Mouse (Mus musculus): ENCODE results near the gene Tex36. TPM values are rescaled to one million over a fixed set of nuclear protein-coding genes. Genes with fewer than 3 reads are reported as not detected.

The Tex36 gene
- polyA plus RNA-seq, 2 experiments = not detected

DNA sequence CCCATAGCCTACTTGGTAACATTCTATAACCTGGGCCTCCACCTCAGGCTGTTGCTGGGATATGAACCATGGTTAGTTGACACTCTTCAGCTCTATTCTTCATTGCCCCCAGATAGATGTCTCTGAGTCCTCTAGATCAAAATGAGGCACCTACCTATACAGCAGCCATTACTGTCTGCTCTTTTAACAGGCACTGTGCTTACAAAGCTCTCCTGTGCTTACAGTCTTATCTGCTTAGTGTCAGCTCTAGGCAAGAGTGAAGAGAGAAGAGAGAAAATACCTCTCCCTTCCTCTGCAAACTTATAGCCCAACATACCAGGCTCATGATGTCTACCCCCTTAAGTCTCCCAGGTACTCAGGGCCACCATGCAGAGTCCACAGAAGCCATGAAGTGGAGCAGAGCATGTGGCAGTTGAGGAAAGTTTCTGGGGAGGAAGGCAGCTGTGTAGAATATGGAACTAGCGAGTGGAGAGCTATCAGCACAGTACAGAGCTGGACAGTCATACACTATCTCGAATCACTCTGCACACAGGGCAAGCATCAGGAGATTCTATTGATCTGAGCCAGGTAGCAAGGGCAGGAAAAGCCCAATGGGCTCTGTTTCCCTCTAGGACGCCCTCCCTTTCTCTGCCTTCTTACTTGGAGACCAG lies 38.7 kb downstream of the Tex36 start:
- ATAC-seq (ENCODE audit: insufficient read depth) (peak; percentile 96), DNase-seq (ENCODE audit: low read depth in 3 of 3, low spot score in 3 of 3) (peak; percentile 24 to 57 (median 52))
- Histone ChIP-seq H3K27ac (peak overlapping the region; percentile 84), H3K4me1 (replicated peaks; ENCODE audit: control insufficient read depth in 2 of 2, insufficient read depth in 2 of 2, low read length in 1 of 2) (peaks cover 27 to 30% of the 10 kb centered on the region in 2 experiments), H3K9me3 (ENCODE audit: control insufficient read depth, low read length) (no peaks in the 10 kb centered on the region), H3K36me3 (replicated peaks; ENCODE audit: control insufficient read depth, insufficient read depth, low read depth) (no peaks in the 10 kb centered on the region), H3K27me3 (ENCODE audit: control insufficient read depth, insufficient read depth, low read length) (no peaks in the 10 kb centered on the region; the same call in 1 of the 2 replicates), H3K4me3 (ENCODE audit: insufficient read depth in 1 of 2, low read depth in 2 of 2, low read length in 2 of 2) (no peak overlapping the region), H3K4me2 (ENCODE audit: low read depth) (peak overlapping the region; percentile 47), H3K9ac (replicated peaks) (peak overlapping the region; percentile 45; the same call in 1 of the 2 replicates)
- no peak for TF ChIP-seq CTCF (IDR thresholded peaks at IDR 0.05; ENCODE audit: low read depth)
- TF ChIP-seq EP300 (IDR thresholded peaks at IDR 0.05; ENCODE audit: low read depth) = peak; percentile 81
- 14% methylated on average over 3 of the region's 3 CpGs for WGBS (ENCODE audit: insufficient replicate concordance)

DNA sequence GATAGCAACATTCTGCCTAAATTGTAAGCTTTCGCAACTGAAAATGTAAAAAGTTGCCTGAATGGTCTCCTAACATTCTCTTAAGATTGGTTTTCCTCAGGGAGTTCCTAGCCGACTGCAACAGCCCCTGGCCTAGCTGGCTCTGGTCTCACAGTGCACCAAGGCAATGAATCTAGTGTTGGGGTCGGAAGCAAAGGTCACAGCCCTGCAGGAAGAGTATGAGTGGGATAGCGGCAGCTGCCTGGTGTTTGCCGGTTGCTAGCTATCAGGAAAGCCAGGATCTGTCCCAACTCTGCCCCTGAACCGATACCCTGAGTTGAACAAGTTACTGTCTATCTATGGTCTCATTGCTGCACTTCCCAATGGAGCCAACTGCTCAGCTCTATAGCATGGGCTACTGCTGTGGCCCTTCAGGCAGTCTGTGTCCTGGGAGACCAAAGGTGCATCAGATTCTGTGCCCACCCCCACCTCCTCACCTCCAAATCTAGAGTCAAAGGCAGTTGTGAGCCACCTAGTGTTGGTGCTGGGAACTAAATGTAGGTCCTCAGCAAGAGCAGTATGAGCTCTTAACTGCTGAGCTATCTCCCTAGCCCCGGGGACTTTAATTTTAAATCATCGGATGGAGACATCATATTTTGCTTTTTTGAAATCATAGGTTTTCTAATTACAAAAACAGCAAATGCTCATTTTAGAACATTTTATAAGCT lies 46.0 kb downstream of the Tex36 start:
- H3K4me1 ChIP-seq (replicated peaks; ENCODE audit: control insufficient read depth in 2 of 2, insufficient read depth in 2 of 2, low read length in 1 of 2) = peaks cover 15 to 18% of the 10 kb centered on the region in 2 experiments; a peak in 3 of 4 replicates
- H3K27me3 ChIP-seq (ENCODE audit: control insufficient read depth, insufficient read depth, low read length) = no peaks in the 10 kb centered on the region
- no peak for ATAC-seq (ENCODE audit: insufficient read depth)
- TF ChIP-seq CTCF (IDR thresholded peaks at IDR 0.05; ENCODE audit: low read depth) (peak; percentile 57), EP300 (IDR thresholded peaks at IDR 0.05; ENCODE audit: low read depth) (no peak)
- H3K9me3 ChIP-seq (ENCODE audit: control insufficient read depth, low read length) = no peaks in the 10 kb centered on the region
- H3K4me3 ChIP-seq (ENCODE audit: insufficient read depth in 1 of 2, low read depth in 2 of 2, low read length in 2 of 2) = no peak overlapping the region
- no peaks in the 10 kb centered on the region for H3K36me3 ChIP-seq (replicated peaks; ENCODE audit: control insufficient read depth, insufficient read depth, low read depth)
- WGBS (ENCODE audit: insufficient replicate concordance) = 63% methylated on average over 8 of the region's 8 CpGs
- no peak for DNase-seq (ENCODE audit: low read depth in 3 of 3, low spot score in 3 of 3)
- H3K27ac ChIP-seq = no peak overlapping the region
- H3K4me2 ChIP-seq (ENCODE audit: low read depth) = no peak overlapping the region
- H3K9ac ChIP-seq (replicated peaks) = no peak overlapping the region

DNA sequence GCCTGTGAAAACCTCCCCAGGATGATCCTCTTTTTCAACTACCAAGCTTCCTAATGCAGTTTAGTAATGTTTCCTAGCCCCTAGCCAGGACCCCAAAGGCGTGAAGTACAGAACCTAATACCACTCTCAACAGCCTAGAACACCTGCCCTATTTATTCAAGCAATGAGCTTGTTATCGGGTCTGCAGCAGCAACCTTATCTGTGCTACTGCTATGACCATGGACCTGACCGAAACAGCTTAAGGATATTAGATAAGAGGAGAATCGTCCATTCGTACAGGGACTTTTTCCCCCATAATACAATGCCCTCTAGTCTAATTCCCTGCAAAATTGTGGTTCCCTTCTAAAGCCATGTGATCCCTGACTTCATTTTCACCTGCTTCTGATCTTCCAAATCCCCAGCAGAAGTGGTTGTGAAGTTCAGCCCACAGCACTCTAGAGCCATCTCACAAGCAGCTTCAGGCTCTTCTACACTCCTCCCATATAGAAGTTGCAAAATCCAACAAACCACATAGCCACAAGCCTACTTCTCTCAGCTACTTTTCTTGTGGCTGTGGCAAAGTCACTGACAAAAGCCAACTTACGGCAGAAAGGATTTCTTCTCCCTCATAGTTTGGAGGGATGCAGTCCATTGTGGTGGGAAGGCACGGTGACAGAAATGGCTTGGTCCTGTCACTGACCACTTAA lies 49.5 kb downstream of the Tex36 start:
- ATAC-seq (ENCODE audit: insufficient read depth) = peak; percentile 93

DNA sequence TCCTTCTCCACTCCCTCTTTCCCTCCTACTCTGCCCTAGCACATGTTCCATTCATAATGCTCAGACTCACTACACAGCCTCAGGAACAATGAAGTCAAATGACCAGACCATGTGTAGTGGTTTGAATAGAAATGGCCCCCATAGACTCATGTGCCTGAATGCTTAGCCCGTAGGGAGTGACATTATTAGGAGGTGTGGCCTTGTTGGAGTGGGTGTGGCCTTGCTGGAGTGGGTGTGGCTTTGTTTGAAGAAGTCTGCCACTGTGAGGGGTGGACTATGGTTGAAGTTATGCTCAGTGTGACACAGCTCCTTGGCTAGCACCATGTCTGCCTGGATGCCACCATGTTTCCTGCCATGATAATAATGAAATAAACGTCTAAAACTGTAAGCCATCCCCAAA lies 51.0 kb downstream of the Tex36 start:
- Histone ChIP-seq H3K4me2 (ENCODE audit: low read depth) (no peak overlapping the region), H3K36me3 (replicated peaks; ENCODE audit: control insufficient read depth, insufficient read depth, low read depth) (no peaks in the 10 kb centered on the region), H3K9ac (replicated peaks) (no peak overlapping the region), H3K27ac (no peak overlapping the region), H3K4me3 (ENCODE audit: insufficient read depth in 1 of 2, low read depth in 2 of 2, low read length in 2 of 2) (no peak overlapping the region), H3K4me1 (replicated peaks; ENCODE audit: control insufficient read depth in 2 of 2, insufficient read depth in 2 of 2, low read length in 1 of 2) (peaks cover 15 to 19% of the 10 kb centered on the region in 2 experiments; a peak in 3 of 4 replicates), H3K9me3 (ENCODE audit: control insufficient read depth, low read length) (no peaks in the 10 kb centered on the region), H3K27me3 (ENCODE audit: control insufficient read depth, insufficient read depth, low read length) (no peaks in the 10 kb centered on the region)
- DNase-seq (ENCODE audit: low read depth in 3 of 3, low spot score in 3 of 3) (no peak), ATAC-seq (ENCODE audit: insufficient read depth) (peak; percentile 53)
- WGBS (ENCODE audit: insufficient replicate concordance) = 30% methylated on average over 2 of the region's 2 CpGs
- TF ChIP-seq EP300 (IDR thresholded peaks at IDR 0.05; ENCODE audit: low read depth) (no peak), CTCF (IDR thresholded peaks at IDR 0.05; ENCODE audit: low read depth) (no peak)

More for the DNA sequence above, 49.5 kb downstream of the Tex36 start:
- DNase-seq (ENCODE audit: low read depth in 3 of 3, low spot score in 3 of 3) = peak in 2 of 3 experiments; percentile 29 to 45
- Histone ChIP-seq H3K4me3 (ENCODE audit: insufficient read depth in 1 of 2, low read depth in 2 of 2, low read length in 2 of 2) (no peak overlapping the region), H3K9ac (replicated peaks) (no peak overlapping the region), H3K27ac (no peak overlapping the region), H3K36me3 (replicated peaks; ENCODE audit: control insufficient read depth, insufficient read depth, low read depth) (no peaks in the 10 kb centered on the region), H3K4me1 (replicated peaks; ENCODE audit: control insufficient read depth in 2 of 2, insufficient read depth in 2 of 2, low read length in 1 of 2) (peaks cover 15 to 19% of the 10 kb centered on the region in 2 experiments; a peak in 3 of 4 replicates), H3K4me2 (ENCODE audit: low read depth) (peak overlapping the region; percentile 41), H3K27me3 (ENCODE audit: control insufficient read depth, insufficient read depth, low read length) (no peaks in the 10 kb centered on the region), H3K9me3 (ENCODE audit: control insufficient read depth, low read length) (no peaks in the 10 kb centered on the region)
- peak; percentile 86 for TF ChIP-seq EP300 (IDR thresholded peaks at IDR 0.05; ENCODE audit: low read depth)
- no peak for TF ChIP-seq CTCF (IDR thresholded peaks at IDR 0.05; ENCODE audit: low read depth)
- WGBS (ENCODE audit: insufficient replicate concordance) = 22% methylated on average over 7 of the region's 7 CpGs

DNA sequence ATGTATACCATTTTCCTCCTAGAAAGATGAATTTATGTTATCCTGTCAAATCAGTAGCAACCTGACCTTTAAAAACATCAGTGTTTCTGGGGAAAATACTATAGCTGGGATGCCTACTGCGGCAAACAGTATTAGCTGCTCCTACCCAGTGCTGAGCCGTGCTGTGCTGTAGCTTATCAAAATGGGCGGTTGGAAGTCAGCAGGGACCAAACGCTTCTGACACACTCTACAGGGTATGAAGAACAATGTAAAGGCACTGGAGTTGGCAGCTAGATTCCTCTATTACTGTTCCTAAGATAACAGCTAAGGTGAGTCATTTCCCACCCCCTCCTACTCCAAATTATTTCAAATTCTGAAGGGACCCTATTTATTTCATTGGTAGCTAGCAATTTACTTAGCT lies 53.5 kb downstream of the Tex36 start:
- H3K9me3 ChIP-seq (ENCODE audit: control insufficient read depth, low read length) = no peaks in the 10 kb centered on the region
- no peak overlapping the region for H3K4me3 ChIP-seq (ENCODE audit: insufficient read depth in 1 of 2, low read depth in 2 of 2, low read length in 2 of 2)
- H3K27ac ChIP-seq = no peak overlapping the region
- no peak overlapping the region for H3K9ac ChIP-seq (replicated peaks)
- no peak overlapping the region for H3K4me2 ChIP-seq (ENCODE audit: low read depth)
- ATAC-seq (ENCODE audit: insufficient read depth) (no peak), DNase-seq (ENCODE audit: low read depth in 3 of 3, low spot score in 3 of 3) (no peak)
- H3K36me3 ChIP-seq (replicated peaks; ENCODE audit: control insufficient read depth, insufficient read depth, low read depth) = no peaks in the 10 kb centered on the region
- WGBS (ENCODE audit: insufficient replicate concordance) = 69% methylated on average over 4 of the region's 4 CpGs
- peaks cover 15 to 19% of the 10 kb centered on the region in 2 experiments; a peak in 3 of 4 replicates for H3K4me1 ChIP-seq (replicated peaks; ENCODE audit: control insufficient read depth in 2 of 2, insufficient read depth in 2 of 2, low read length in 1 of 2)
- TF ChIP-seq EP300 (IDR thresholded peaks at IDR 0.05; ENCODE audit: low read depth) (no peak), CTCF (IDR thresholded peaks at IDR 0.05; ENCODE audit: low read depth) (no peak)
- H3K27me3 ChIP-seq (ENCODE audit: control insufficient read depth, insufficient read depth, low read length) = no peaks in the 10 kb centered on the region
